Mouse (Mus musculus) intestine, embryonic 14.5 days (tissue): ENCODE data around the gene Gm17720. TPM values are rescaled to one million over a fixed set of nuclear protein-coding genes. Genes with fewer than 3 reads are reported as not detected.

Source experiments
- ATAC-seq: fragments of 200-750 bp; cut with Nextera tagmentation; replicated peaks from 2 replicates; pipeline ENCODE4 v1.8.0; 2017; ENCODE audit warnings: low read depth, moderate number of reproducible peaks, moderate TSS enrichment, moderate library complexity; ENCODE audit not compliant: low FRiP score, low TSS enrichment
- DNase-seq: peaks from one replicate; pipeline ENCODE4 v3.0.0-alpha.2; 2018; ENCODE audit warnings: low spot score
- H3K27ac ChIP-seq: fragments of 300-500 bp; sonication (generic); 2 replicates; pipeline ENCODE4 v1.5.1; 2014; ENCODE audit warnings: low read depth, mild to moderate bottlenecking, control low read depth
- H3K27me3 ChIP-seq: fragments of 300-500 bp; sonication (generic); replicated peaks from 2 replicates; pipeline ENCODE4 v1.6.1; 2014; ENCODE audit warnings: low read length, control low read depth; ENCODE audit not compliant: control insufficient read depth, insufficient read depth
- H3K36me3 ChIP-seq: fragments of 300-500 bp; sonication (generic); 2 replicates; pipeline ENCODE4 v1.6.1; 2014; ENCODE audit warnings: low read length, control low read depth; ENCODE audit not compliant: control insufficient read depth, insufficient read depth
- H3K4me1 ChIP-seq: fragments of 300-500 bp; sonication (generic); replicated peaks from 2 replicates; pipeline ENCODE4 v1.6.1; 2014; ENCODE audit warnings: low read length, control low read depth, mixed read lengths; ENCODE audit not compliant: control insufficient read depth, insufficient read depth
- H3K4me2 ChIP-seq: fragments of 300-500 bp; sonication (generic); 2 replicates; pipeline ENCODE4 v1.6.1; 2014; ENCODE audit warnings: low read length
- H3K4me3 ChIP-seq: fragments of 300-500 bp; sonication (generic); 2 replicates; pipeline ENCODE4 v1.5.1; 2014; ENCODE audit warnings: low read depth, low read length, control low read depth, mixed read lengths
- H3K9ac ChIP-seq: fragments of 300-500 bp; sonication (generic); 2 replicates; pipeline ENCODE4 v1.6.1; 2014; ENCODE audit warnings: mild to moderate bottlenecking, low read length
- H3K9me3 ChIP-seq: fragments of 300-500 bp; sonication (generic); 2 replicates; pipeline ENCODE4 v1.6.1; 2016; ENCODE audit warnings: low read length, control low read depth; ENCODE audit not compliant: control insufficient read depth
- WGBS: fragments of 180-500 bp; shearing (Covaris S2); extraction: QIAGEN DNeasy Blood & Tissue Kit; methylation state at CpG from one replicate; pipeline ENCODE4 v1.1.7; 2014; 5-methylcytosine and 5-hydroxymethylcytosine counted together
- polyA plus RNA-seq: library from polyadenylated mRNA; unstranded; fragments of >200 nt; fragmentation: Nextera tagmentation; extraction: Ambion mirVana; gene quantifications from 2 replicates; pipeline ENCODE4 v1.2.1, GENCODE M21; 2014

The Gm17720 gene
- polyA plus RNA-seq, 1 experiment from 2014 or later, result not detected

DNA sequence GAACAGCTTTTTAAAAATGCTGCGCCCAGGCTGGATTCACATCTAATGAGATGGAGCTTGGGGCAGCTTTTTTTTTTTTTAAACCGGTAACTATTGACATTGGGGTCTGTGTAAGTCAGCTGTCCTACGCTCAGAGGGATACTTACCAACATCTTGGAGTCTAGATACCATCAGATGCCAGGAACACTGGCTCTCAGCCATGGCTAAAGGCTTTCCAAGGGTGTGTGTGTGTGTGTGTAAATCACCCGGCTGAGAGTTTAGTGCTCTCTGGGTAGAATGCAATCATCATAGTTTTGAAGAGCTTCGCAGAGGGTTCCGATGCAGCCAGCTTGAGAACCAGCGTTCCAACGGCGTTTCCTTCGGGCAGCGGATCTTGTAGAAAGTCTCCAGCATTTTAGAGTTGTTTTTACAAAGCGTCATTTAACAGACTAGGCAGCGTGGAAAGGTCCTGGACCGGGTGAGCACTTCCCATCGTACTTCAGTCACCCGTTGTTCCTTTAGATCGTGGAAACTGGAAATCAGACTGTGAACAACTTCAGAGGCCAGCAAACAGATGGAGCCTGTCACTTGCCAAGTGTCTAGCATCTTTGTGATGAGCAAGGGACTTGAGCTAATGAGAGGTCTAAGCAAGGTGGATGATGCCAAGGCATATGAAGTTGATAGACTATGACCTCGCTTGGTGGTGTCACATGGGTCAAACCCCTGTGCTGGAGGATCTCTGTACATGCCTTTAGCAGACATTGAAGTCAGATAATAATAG lies 37.8 kb downstream of the Gm17720 start:
- H3K4me2 ChIP-seq, result no peak overlapping the region
- ATAC-seq, result no peak
- WGBS, result 91% methylated on average over 18 of the region's 18 CpGs

DNA sequence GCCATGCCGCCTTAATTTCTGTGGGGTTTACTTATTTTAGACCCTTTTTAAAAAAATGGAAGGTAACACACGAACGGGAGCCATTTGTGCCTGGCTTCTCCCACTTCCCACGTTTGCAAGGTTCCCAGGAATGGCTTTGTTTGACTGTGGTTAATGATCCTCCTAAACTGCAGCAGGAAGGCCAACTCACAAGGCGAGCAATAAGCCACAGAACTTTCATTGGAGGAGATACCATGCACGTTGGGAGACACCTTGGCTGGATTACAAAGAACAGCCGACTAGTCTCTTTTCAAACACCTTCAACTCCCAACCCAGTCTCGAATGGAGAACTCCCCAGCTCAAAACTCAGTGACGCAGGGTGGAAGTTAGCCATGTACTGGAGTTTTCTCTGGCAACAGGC lies 38.4 kb downstream of the Gm17720 start:
- 62% methylated on average over 9 of the region's 9 CpGs for WGBS
- Histone ChIP-seq H3K27me3 (no peaks in the 10 kb centered on the region), H3K27ac (no peak overlapping the region), H3K4me2 (no peak overlapping the region), H3K4me1 (no peaks in the 10 kb centered on the region), H3K9ac (no peak overlapping the region), H3K9me3 (0 out of 2 replicates have a peak, but pooled peaks cover 8% of the 10 kb centered on the region), H3K4me3 (no peak overlapping the region), H3K36me3 (no peaks in the 10 kb centered on the region)
- DNase-seq (no peak), ATAC-seq (no peak)

More for the DNA sequence above, 37.8 kb downstream of the Gm17720 start:
- Histone ChIP-seq H3K4me3 (no peak overlapping the region), H3K9ac (no peak overlapping the region), H3K9me3 (0 out of 2 replicates have a peak, but pooled peaks cover 8% of the 10 kb centered on the region), H3K4me1 (no peaks in the 10 kb centered on the region), H3K36me3 (no peaks in the 10 kb centered on the region), H3K27me3 (no peaks in the 10 kb centered on the region), H3K27ac (no peak overlapping the region)
- no peak for DNase-seq

DNA sequence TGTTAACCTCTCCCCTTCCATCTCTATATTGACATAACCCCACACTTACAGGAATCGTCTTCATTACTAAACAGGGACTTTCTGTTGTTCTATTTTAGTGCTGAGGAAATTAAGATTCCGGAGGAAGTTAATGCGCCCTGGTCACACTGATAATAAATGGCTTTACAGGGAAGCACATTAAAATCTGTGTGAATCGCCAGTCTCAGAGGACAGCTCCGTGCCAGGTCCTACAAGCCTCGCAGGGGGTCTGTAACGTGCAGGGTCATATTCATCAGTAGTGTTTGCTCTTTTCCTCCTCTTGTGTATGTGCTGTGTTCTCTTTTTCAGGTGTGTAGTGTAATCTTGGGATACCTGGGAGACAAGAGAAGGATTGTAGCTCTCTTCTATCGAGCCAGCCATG lies 44.3 kb downstream of the Gm17720 start:
- Histone ChIP-seq H3K36me3 (no peaks in the 10 kb centered on the region), H3K4me3 (no peak overlapping the region), H3K4me1 (no peaks in the 10 kb centered on the region), H3K9ac (no peak overlapping the region), H3K27me3 (peaks cover 8% of the 10 kb centered on the region; the same call in 1 of the 2 replicates), H3K27ac (no peak overlapping the region), H3K4me2 (no peak overlapping the region), H3K9me3 (0 out of 2 replicates have a peak, but pooled peaks cover 6% of the 10 kb centered on the region)
- ATAC-seq (no peak), DNase-seq (no peak)
- WGBS, result 70% methylated on average over 8 of the region's 8 CpGs

DNA sequence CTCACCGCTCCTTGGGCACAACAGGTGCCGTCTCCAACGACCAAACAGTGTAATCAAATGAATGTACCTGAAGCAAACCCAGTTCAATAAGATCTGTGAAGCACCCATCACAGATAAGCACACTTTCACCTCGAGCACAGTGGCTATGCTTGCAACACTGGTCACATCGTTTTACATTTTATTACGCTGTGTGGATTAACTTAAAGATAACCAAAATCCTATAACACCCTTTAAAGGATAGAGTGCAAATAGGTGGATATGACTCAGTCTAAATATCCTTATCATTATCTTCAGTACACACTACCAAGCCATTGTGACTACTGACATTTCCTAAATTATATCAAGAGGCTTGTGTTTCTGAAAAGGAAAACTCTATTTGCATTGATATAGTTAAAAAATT lies 51.3 kb downstream of the Gm17720 start:
- Histone ChIP-seq H3K4me1 (no peaks in the 10 kb centered on the region), H3K9me3 (no peaks in the 10 kb centered on the region), H3K4me2 (no peak overlapping the region), H3K27me3 (0 out of 2 replicates have a peak, but pooled peaks cover 6% of the 10 kb centered on the region), H3K4me3 (no peak overlapping the region), H3K36me3 (no peaks in the 10 kb centered on the region), H3K27ac (no peak overlapping the region), H3K9ac (no peak overlapping the region)
- WGBS, result 65% methylated on average over 6 of the region's 6 CpGs
- ATAC-seq (no peak), DNase-seq (no peak)

DNA sequence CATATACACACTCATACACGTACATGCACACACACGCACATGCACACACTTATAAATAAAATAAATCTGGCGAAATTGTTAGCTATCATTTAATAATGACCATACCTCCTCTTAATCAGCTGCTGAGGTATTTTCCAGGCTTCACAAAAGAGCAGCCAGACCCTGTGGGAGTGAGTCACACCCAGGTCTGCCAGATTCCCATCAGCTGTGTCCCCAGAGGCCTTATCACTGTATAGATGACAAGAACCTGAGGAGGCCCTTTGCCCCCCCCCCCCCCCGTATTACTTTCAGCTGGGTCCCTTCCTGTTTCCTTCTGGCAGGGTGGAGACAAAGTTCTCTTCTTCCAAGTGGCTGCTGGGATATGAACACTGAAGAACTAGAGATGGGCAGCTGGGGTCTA lies 62.0 kb downstream of the Gm17720 start:
- Histone ChIP-seq H3K4me3 (no peak overlapping the region), H3K36me3 (no peaks in the 10 kb centered on the region), H3K27me3 (no peaks in the 10 kb centered on the region), H3K4me1 (no peaks in the 10 kb centered on the region), H3K27ac (no peak overlapping the region), H3K4me2 (no peak overlapping the region), H3K9me3 (no peaks in the 10 kb centered on the region), H3K9ac (no peak overlapping the region)
- WGBS, result 80% methylated on average over 4 of the region's 4 CpGs
- no peak for ATAC-seq
- no peak for DNase-seq

DNA sequence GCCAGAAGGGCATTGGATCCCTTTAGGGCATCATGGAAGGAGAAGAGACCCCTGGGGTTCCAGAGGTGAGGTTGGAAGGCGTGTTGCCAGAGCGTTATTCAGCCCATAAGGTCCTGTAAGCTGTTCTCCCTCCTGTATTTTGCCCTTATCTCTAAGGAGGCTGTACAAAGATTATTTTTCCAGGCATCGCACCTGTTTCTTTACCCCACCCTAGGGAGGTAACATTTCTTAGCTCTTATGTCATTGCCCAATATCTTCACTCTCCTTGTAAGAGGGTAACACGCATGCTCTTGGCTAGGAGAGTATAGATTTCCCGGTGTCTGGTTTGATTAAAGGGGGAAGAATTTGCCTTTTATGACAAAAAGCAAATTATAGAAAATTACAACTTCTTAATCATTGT lies 62.9 kb downstream of the Gm17720 start, which contains the start of gene Chst4:
Chst4 (minus strand) TSS at position 82 of the 400 bp plus-strand sequence.
- ATAC-seq (no peak; the same call in 1 of the 2 replicates), DNase-seq (no peak)
- H3K36me3 ChIP-seq, result no peaks in the 10 kb centered on the region
- H3K27me3 ChIP-seq, result no peaks in the 10 kb centered on the region
- 67% methylated on average over 5 of the region's 5 CpGs for WGBS
- no peaks in the 10 kb centered on the region for H3K4me1 ChIP-seq
- H3K4me2 ChIP-seq, result no peak within 1 kb of the TSS
- no peaks in the 10 kb centered on the region for H3K9me3 ChIP-seq
- no peak within 1 kb of the TSS for H3K4me3 ChIP-seq
- no peak within 1 kb of the TSS for H3K9ac ChIP-seq
- no peak within 1 kb of the TSS for H3K27ac ChIP-seq

DNA sequence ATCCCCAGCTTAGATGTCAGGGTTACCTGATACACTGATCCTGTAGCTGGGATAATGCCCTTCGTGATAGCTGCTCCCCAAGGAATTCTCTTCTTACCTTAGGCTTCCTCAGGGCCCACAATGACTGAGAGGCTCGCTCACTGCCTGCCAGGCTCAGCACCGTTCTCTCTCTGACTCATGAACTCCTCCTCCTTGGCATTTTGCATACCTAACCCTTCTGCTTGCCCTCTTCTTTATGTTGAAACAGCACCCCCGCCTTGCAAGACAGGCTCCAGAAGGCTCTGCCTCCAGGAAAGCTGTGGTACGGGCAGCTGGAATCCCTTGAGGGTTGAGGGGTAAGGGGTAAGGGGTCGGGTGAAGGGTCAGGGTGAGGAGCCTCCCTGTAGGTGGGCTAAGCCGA lies 63.3 kb downstream of the Gm17720 start:
- H3K27me3 ChIP-seq, result no peaks in the 10 kb centered on the region
- WGBS, result 29% methylated on average over 7 of the region's 7 CpGs
- ATAC-seq, result no peak
- H3K4me2 ChIP-seq, result no peak overlapping the region
- no peak overlapping the region for H3K9ac ChIP-seq
- H3K4me1 ChIP-seq, result no peaks in the 10 kb centered on the region
- no peak overlapping the region for H3K4me3 ChIP-seq
- no peaks in the 10 kb centered on the region for H3K9me3 ChIP-seq
- no peak overlapping the region for H3K27ac ChIP-seq
- no peak for DNase-seq
- H3K36me3 ChIP-seq, result no peaks in the 10 kb centered on the region

DNA sequence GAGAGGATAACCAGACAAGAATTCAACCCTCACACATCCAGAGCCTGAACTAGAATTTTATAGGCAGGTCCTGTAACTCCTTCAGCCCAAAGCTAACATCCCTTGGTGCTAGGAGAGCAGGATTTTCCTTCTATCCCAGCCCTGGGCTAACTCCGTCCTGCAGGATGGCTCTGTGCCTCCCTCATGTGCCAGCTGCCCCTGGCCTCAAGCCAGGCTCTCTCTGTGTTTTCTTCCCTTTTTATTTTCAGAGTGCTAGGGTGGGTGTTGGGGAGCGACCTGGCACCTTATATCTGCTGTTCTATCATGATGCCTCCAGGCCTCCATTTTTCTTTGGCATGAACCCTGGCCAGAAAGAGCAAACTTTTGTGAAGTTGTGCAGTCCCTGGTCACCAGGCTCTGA lies 66.4 kb downstream of the Gm17720 start:
- Histone ChIP-seq H3K9me3 (no peaks in the 10 kb centered on the region), H3K4me3 (no peak overlapping the region), H3K27me3 (no peaks in the 10 kb centered on the region), H3K27ac (no peak overlapping the region), H3K36me3 (no peaks in the 10 kb centered on the region), H3K4me1 (no peaks in the 10 kb centered on the region), H3K4me2 (no peak overlapping the region), H3K9ac (no peak overlapping the region)
- WGBS, result 74% methylated on average over 2 of the region's 2 CpGs
- ATAC-seq (no peak), DNase-seq (no peak)

DNA sequence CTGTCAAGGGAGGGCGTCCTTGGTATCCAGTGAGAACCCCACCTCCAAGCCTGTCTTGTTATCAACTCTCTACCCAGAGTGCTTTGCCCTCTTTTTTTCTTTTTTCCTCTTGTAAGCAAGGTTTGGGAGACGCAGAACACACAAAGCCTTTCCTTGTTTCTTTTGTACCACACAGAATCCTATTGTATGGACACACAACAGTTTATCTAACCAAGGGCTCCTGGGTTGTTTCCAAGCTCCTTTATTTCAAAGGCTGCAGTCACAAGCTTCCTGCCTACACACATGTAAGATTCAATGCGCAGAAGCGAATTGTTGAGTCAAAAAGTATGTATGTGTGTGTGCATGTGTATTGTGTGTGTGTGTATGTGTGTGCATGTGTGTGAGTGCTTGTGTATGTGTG lies 68.2 kb downstream of the Gm17720 start:
- no peak for DNase-seq
- Histone ChIP-seq H3K4me3 (no peak overlapping the region), H3K27me3 (no peaks in the 10 kb centered on the region), H3K9ac (no peak overlapping the region), H3K36me3 (no peaks in the 10 kb centered on the region), H3K27ac (no peak overlapping the region), H3K4me1 (no peaks in the 10 kb centered on the region), H3K9me3 (no peaks in the 10 kb centered on the region), H3K4me2 (no peak overlapping the region)
- no peak for ATAC-seq
- WGBS, result 69% methylated on average over 4 of the region's 4 CpGs
